Mouse (Mus musculus): ENCODE data around the gene Ankzf1. TPM values are rescaled to one million over a fixed set of nuclear protein-coding genes. Genes with fewer than 3 reads are reported as not detected.

The Ankzf1 gene
- polyA plus RNA-seq, 1 experiment from 2014 or later, result 26.5 TPM

DNA sequence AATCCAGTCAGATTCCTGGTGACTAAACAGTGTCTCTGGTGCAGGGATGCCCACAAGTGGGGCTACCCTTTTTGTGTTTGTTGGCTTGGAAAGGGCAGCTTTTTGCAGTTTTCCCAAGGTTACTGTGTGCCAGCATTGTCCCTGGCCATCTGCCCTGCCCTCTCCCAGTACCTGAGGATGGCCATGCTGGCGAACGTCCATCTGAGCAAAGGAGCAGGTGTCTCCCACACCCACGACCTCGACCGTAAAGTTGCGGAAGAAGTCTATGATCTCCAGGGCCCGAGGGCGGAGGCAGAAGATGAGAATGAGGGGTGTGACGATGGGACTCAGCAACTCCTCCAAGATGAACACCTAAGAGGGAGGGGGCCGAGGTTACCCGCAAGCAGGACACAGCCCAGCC is 6.5 kb upstream of the Ankzf1 start:
- Histone ChIP-seq H3K27me3 (ENCODE audit: control insufficient read depth, insufficient read depth, low read length) (no peaks in the 10 kb centered on the region), H3K36me3 (ENCODE audit: control insufficient read depth, insufficient read depth, low read length) (peaks cover 20% of the 10 kb centered on the region), H3K4me3 (replicated peaks; ENCODE audit: low read length) (no peak overlapping the region), H3K4me1 (ENCODE audit: control insufficient read depth, insufficient read depth, low read length) (peaks cover 6% of the 10 kb centered on the region), H3K9me3 (replicated peaks; ENCODE audit: control insufficient read depth, low read length) (0 out of 2 replicates have a peak, but pooled peaks cover 3% of the 10 kb centered on the region), H3K9ac (ENCODE audit: low read length) (no peak overlapping the region), H3K27ac (ENCODE audit: low read length) (no peak overlapping the region), H3K4me2 (ENCODE audit: low read depth, low read length) (no peak overlapping the region)
- WGBS, result 93% methylated on average over 11 of the region's 11 CpGs
- ATAC-seq (ENCODE audit: insufficient read depth, low FRiP score), result no peak

DNA sequence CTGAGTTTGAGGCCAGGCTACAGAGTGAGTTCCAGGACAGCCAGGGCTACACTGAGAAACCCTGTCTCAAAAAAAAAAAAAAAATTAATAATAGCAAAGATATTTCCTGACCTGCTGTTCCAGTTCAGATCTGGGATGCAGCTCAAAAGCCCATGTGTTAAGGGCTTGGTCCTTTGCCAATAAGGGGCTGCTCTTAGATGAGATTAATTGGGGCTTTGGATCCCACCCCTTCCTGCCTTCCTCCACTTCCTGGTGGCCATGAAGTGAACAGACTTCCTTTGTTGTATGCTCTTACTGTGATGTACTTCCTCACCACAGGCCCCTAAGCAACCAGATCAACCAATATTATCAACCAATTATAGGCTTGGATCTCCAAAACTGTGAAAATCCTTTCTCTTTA is 4.8 kb upstream of the Ankzf1 start:
- H3K27me3 ChIP-seq (ENCODE audit: control insufficient read depth, insufficient read depth, low read length), result no peaks in the 10 kb centered on the region
- no peak for ATAC-seq (ENCODE audit: insufficient read depth, low FRiP score)
- H3K36me3 ChIP-seq (ENCODE audit: control insufficient read depth, insufficient read depth, low read length), result peaks cover 19% of the 10 kb centered on the region

DNA sequence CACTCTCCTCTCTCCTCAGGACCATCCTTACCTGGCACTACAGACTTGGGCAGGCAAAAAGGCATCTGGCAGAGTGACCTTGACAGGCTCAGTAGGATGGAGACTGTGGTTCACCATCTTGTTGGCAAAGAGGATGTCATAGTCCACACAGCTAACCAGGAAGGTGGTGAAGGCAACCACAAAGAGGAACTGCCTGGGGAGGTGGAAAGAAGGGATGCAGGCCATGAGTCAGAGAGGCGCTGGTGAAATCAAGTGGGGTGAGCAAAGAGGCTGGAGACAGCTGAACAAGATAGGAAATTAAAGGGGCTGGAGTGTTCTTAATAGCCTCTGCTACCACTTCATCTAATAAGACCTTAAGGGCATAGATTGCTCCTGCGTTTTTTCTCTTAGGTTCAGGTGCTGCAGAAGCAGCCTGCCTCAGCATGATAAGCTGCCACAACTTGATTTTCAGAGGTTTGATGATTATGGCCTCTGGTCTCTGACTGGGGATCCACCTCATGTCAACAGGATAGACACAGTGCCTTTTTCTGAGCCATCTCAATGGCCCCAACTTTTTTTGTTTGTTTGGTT is 4.0 kb upstream of the Ankzf1 start:
- Histone ChIP-seq H3K27me3 (ENCODE audit: control insufficient read depth, insufficient read depth, low read length) (no peaks in the 10 kb centered on the region), H3K9ac (ENCODE audit: low read length) (no peak overlapping the region), H3K9me3 (replicated peaks; ENCODE audit: control insufficient read depth, low read length) (no peaks in the 10 kb centered on the region), H3K36me3 (ENCODE audit: control insufficient read depth, insufficient read depth, low read length) (peaks cover 11% of the 10 kb centered on the region), H3K4me3 (replicated peaks; ENCODE audit: low read length) (no peak overlapping the region), H3K27ac (ENCODE audit: low read length) (no peak overlapping the region), H3K4me1 (ENCODE audit: control insufficient read depth, insufficient read depth, low read length) (peaks cover 10% of the 10 kb centered on the region), H3K4me2 (ENCODE audit: low read depth, low read length) (no peak overlapping the region)
- 83% methylated on average over 2 of the region's 2 CpGs for WGBS
- ATAC-seq (ENCODE audit: insufficient read depth, low FRiP score), result no peak

More for the DNA sequence above, 4.8 kb upstream of the Ankzf1 start:
- peaks cover 10% of the 10 kb centered on the region for H3K4me1 ChIP-seq (ENCODE audit: control insufficient read depth, insufficient read depth, low read length)
- H3K27ac ChIP-seq (ENCODE audit: low read length), result no peak overlapping the region
- no peak overlapping the region for H3K4me3 ChIP-seq (replicated peaks; ENCODE audit: low read length)
- no peak overlapping the region for H3K9ac ChIP-seq (ENCODE audit: low read length)
- no peak overlapping the region for H3K4me2 ChIP-seq (ENCODE audit: low read depth, low read length)
- 0 out of 2 replicates have a peak, but pooled peaks cover 3% of the 10 kb centered on the region for H3K9me3 ChIP-seq (replicated peaks; ENCODE audit: control insufficient read depth, low read length)

DNA sequence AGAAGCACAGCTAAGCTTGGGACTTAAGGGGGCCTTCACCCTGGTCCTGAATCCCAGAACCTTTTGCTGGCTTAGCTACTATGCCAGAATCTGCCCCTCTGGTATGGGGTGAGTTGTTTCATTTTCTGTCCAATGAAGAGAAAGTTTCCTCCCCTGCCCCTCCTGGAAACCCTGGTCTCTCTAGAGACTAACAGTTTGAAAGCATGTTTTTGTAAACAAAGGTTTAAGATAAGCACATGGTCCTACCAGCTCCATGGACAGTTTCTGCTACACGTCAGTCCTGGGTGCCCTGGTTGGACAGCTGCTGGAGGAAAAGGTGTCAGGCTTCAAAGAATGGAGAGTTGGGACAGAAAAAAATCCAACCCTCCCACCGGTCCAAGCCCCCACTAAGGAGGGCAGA is 1.4 kb upstream of the Ankzf1 start:
- no peak for ATAC-seq (ENCODE audit: insufficient read depth, low FRiP score)
- peak overlapping the region; percentile 90; the same call in 1 of the 2 replicates for H3K4me2 ChIP-seq (ENCODE audit: low read depth, low read length)
- 41% methylated on average over 2 of the region's 2 CpGs for WGBS

DNA sequence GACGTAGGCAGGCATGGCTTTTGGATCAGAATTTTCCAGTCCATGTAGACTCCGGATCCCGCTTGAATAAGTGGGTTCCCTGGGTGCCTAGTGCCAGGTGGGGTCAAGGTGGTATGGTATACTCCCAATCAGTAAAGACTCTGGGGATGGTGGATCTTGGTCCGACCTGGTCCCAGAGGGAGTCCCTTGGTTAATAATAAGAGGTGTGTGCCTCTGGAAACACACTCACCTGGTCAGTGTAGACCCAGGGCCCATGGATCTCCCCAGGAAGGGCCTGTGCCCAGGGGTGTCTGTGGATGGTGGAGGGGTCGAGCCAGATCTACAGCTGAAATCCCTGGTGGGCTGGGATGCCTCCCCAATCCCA is 711 bp upstream of the Ankzf1 start:
- WGBS, result 40% methylated on average over 5 of the region's 5 CpGs
- no peak for ATAC-seq (ENCODE audit: insufficient read depth, low FRiP score)

More for the DNA sequence above, 1.4 kb upstream of the Ankzf1 start:
- no peak overlapping the region for H3K27ac ChIP-seq (ENCODE audit: low read length)
- H3K4me1 ChIP-seq (ENCODE audit: control insufficient read depth, insufficient read depth, low read length), result peaks cover 17% of the 10 kb centered on the region
- H3K4me3 ChIP-seq (replicated peaks; ENCODE audit: low read length), result 0 out of 2 replicates have a peak overlapping the region, but pooled peaks have one; percentile 92
- no peaks in the 10 kb centered on the region for H3K9me3 ChIP-seq (replicated peaks; ENCODE audit: control insufficient read depth, low read length)
- peaks cover 10% of the 10 kb centered on the region for H3K36me3 ChIP-seq (ENCODE audit: control insufficient read depth, insufficient read depth, low read length)
- H3K27me3 ChIP-seq (ENCODE audit: control insufficient read depth, insufficient read depth, low read length), result no peaks in the 10 kb centered on the region
- peak overlapping the region; percentile 96 for H3K9ac ChIP-seq (ENCODE audit: low read length)

DNA sequence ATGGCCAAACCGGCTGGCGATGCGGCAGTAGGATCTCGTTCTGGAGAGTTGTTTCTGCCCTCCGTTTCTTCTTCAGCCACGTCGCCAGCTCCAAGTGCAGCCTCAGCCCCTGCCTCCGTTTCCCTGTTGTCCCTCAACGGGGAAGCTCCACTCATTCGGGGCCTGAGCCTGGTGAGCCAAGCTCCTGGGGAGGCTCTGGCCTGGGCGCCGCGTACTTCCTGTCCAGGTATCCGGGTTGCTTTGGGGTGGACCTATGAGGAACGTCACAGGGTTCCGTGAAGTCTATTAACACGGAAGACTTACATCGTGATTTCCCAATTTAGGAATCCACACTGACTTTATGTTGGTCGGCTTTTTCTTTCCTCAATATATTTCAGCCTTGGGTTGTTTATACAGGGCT is 501 bp downstream of the Ankzf1 start:
- Histone ChIP-seq H3K27me3 (ENCODE audit: control insufficient read depth, insufficient read depth, low read length) (no peaks in the 10 kb centered on the region), H3K9ac (ENCODE audit: low read length) (peak overlapping the region; percentile 85), H3K4me2 (ENCODE audit: low read depth, low read length) (peak overlapping the region; percentile 71), H3K4me3 (replicated peaks; ENCODE audit: low read length) (peak overlapping the region; percentile 92), H3K27ac (ENCODE audit: low read length) (peak overlapping the region; percentile 97), H3K9me3 (replicated peaks; ENCODE audit: control insufficient read depth, low read length) (no peaks in the 10 kb centered on the region), H3K4me1 (ENCODE audit: control insufficient read depth, insufficient read depth, low read length) (peaks cover 17% of the 10 kb centered on the region), H3K36me3 (ENCODE audit: control insufficient read depth, insufficient read depth, low read length) (0 out of 2 replicates have a peak, but pooled peaks cover 4% of the 10 kb centered on the region)
- peak; percentile 35; the same call in 1 of the 2 replicates for ATAC-seq (ENCODE audit: insufficient read depth, low FRiP score)
- under 1% methylated on average over 19 of the region's 19 CpGs for WGBS

More for the DNA sequence above, 711 bp upstream of the Ankzf1 start:
- peak overlapping the region; percentile 96 for H3K9ac ChIP-seq (ENCODE audit: low read length)
- peak overlapping the region; percentile 85 for H3K27ac ChIP-seq (ENCODE audit: low read length)
- no peaks in the 10 kb centered on the region for H3K9me3 ChIP-seq (replicated peaks; ENCODE audit: control insufficient read depth, low read length)
- no peaks in the 10 kb centered on the region for H3K27me3 ChIP-seq (ENCODE audit: control insufficient read depth, insufficient read depth, low read length)
- H3K4me2 ChIP-seq (ENCODE audit: low read depth, low read length), result peak overlapping the region; percentile 90
- peak overlapping the region; percentile 92 for H3K4me3 ChIP-seq (replicated peaks; ENCODE audit: low read length)
- peaks cover 17% of the 10 kb centered on the region for H3K4me1 ChIP-seq (ENCODE audit: control insufficient read depth, insufficient read depth, low read length)
- H3K36me3 ChIP-seq (ENCODE audit: control insufficient read depth, insufficient read depth, low read length), result peaks cover 7% of the 10 kb centered on the region

DNA sequence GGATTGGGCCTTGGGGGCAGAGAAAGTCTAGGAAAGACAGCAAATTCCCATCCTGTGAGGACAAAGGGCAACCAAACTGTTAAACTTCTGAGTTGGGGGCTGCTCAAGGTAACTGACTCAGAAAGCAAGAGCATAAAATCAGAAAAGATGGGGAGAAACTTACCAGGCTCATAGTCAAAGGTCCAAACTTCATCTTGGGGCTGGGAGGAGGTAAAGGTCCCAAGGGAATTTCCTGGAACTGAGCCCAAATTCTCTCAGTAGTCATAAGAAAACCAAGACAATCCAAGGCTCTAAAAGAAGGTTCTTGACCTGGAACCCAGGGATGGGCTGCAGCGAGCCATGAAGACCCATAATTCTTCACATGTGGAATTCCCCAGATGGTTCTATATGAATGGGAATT is 9.3 kb downstream of the Ankzf1 start:
- Histone ChIP-seq H3K27ac (ENCODE audit: low read length) (no peak overlapping the region), H3K9ac (ENCODE audit: low read length) (no peak overlapping the region), H3K4me3 (replicated peaks; ENCODE audit: low read length) (no peak overlapping the region), H3K4me1 (ENCODE audit: control insufficient read depth, insufficient read depth, low read length) (no peaks in the 10 kb centered on the region), H3K9me3 (replicated peaks; ENCODE audit: control insufficient read depth, low read length) (no peaks in the 10 kb centered on the region), H3K27me3 (ENCODE audit: control insufficient read depth, insufficient read depth, low read length) (no peaks in the 10 kb centered on the region), H3K4me2 (ENCODE audit: low read depth, low read length) (no peak overlapping the region), H3K36me3 (ENCODE audit: control insufficient read depth, insufficient read depth, low read length) (peaks cover 6% of the 10 kb centered on the region)
- no peak for ATAC-seq (ENCODE audit: insufficient read depth, low FRiP score)
- 84% methylated on average over 1 of the region's 1 CpGs for WGBS

DNA sequence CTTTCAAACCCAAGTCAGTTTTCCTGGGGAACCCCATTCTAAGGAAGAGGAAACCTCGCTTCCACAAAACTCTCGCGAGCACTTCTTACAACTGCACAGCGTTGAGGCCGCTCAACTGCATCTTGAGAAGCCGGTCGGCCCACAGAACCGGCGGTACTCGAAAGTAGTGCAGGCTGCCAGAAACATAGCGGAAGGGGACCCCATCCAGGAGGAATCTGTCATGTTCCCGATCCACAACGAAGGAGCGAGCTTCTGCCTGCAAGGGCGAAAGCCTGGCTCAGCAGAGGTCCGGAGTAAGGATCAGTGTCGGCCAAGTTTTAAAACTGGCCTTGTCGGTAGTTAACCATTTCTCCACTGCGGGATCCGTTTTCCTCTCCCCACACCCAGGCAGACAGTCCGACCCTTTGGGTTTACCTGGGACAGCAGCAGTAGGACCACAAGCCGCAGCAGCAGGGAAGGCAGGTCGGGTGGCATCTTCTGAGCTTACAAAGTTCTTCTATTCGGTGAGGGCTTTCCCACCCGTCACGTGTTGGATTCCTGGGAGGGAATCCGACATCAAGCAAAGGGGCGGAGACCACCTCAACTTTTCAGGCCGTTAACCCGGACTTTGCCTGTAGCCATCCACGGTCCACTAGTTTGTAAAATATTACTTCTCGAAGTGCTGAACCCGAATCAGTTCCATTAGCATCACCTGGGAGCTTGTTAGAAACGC is 17.2 kb downstream of the Ankzf1 start:
- Histone ChIP-seq H3K4me3 (replicated peaks; ENCODE audit: low read length) (peak overlapping the region; percentile 96), H3K9ac (ENCODE audit: low read length) (peak overlapping the region; percentile 75), H3K36me3 (ENCODE audit: control insufficient read depth, insufficient read depth, low read length) (peaks cover 5% of the 10 kb centered on the region; the same call in 1 of the 2 replicates), H3K4me2 (ENCODE audit: low read depth, low read length) (peak overlapping the region; percentile 88), H3K9me3 (replicated peaks; ENCODE audit: control insufficient read depth, low read length) (no peaks in the 10 kb centered on the region), H3K4me1 (ENCODE audit: control insufficient read depth, insufficient read depth, low read length) (peaks cover 32% of the 10 kb centered on the region), H3K27me3 (ENCODE audit: control insufficient read depth, insufficient read depth, low read length) (no peaks in the 10 kb centered on the region), H3K27ac (ENCODE audit: low read length) (peak overlapping the region; percentile 34)
- peak; percentile 10; the same call in 1 of the 2 replicates for ATAC-seq (ENCODE audit: insufficient read depth, low FRiP score)
- WGBS, result 10% methylated on average over 34 of the region's 34 CpGs
